Mouse (Mus musculus): ENCODE results near the gene Tmem179. TPM values are rescaled to one million over a fixed set of nuclear protein-coding genes. Genes with fewer than 3 reads are reported as not detected.

Gene Tmem179
- total RNA-seq, 1 experiment from 2014 or later = not detected

DNA sequence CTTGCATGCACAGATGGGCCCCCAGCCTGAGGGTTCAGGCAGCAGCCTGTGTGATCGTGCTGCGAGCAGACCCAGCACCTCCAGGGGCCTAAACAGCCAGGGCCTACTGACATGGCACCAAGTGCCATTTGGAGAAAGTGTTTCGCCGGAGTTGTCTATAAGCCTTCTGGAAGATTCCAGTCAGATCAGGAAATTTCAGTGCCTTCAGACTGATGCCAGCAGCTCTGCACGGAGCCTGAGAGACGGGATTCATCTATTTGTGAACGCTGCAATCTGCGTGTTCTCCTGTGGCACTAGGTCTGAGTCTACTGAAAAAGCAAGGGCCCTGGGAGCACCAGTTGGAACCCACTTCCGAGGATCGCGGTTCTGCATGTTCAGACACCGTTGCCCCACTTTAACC, 23.8 kb upstream of the Tmem179 start:
- no peak for ATAC-seq (replicated peaks; ENCODE audit: insufficient number of reproducible peaks, low FRiP score, low TSS enrichment, poor library complexity, severe bottlenecking)

DNA sequence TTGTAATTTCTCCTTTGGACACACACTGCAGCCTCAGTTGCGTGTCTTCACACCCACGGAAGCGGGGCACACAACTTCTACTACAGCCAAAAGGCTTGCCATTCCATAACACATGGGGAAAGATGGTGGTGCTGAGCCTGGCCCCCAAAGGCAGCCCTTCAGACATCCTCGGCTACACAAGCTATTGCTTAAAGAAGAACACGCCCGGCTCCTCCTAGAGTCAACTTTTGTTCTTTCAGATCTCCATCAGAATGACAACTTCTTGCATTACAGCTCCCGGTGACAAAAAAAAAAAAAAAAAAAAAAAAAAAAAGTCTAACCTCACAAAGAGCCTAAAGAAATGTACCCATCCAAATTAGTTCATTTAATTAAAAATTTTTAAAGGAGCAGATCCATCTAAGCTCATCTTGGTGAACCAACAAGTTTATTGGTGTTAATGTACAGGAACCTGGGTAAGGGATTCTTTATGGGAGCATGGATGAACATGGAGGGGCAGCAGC, 23.0 kb upstream of the Tmem179 start:
- ATAC-seq (replicated peaks; ENCODE audit: insufficient number of reproducible peaks, low FRiP score, low TSS enrichment, poor library complexity, severe bottlenecking) = no peak

DNA sequence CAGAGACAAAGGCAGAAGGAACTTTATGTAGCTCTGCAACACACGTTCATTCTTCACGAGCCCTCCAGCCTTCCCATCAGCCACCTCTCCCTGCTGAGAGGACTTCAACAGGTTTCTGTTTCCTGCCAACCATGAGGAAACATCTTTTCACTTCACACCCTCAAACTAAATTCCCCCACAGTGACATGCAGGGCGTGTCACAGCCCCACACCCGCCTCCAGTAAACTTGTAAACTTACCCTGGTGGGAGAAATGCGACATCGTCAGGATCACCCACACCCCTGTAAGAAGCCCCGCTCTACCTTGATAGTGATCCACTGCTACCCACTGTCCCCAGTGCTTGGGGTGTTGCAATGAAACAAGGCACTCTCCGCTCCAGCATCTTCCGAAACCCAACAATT, 21.8 kb upstream of the Tmem179 start:
- no peak for ATAC-seq (replicated peaks; ENCODE audit: insufficient number of reproducible peaks, low FRiP score, low TSS enrichment, poor library complexity, severe bottlenecking)

DNA sequence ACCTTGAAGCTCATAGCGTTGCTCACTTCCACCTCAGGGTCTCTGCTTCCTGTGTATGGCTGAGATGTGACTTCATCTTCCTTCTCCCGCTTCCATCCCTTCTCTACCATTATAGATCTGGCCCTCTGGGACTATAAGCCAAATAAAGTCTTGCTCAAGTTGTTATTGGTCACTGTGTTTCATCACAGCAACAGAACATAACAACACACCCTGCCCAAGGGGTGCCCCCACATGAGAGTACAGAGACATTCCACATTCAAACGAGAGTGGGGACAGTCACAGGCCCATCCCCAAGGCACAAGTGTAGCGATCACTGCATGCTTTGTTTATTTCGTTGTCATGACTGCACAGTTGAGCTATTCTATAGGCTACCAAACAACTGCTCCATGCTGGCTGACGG, 20.7 kb upstream of the Tmem179 start:
- no peak for ATAC-seq (replicated peaks; ENCODE audit: insufficient number of reproducible peaks, low FRiP score, low TSS enrichment, poor library complexity, severe bottlenecking)

DNA sequence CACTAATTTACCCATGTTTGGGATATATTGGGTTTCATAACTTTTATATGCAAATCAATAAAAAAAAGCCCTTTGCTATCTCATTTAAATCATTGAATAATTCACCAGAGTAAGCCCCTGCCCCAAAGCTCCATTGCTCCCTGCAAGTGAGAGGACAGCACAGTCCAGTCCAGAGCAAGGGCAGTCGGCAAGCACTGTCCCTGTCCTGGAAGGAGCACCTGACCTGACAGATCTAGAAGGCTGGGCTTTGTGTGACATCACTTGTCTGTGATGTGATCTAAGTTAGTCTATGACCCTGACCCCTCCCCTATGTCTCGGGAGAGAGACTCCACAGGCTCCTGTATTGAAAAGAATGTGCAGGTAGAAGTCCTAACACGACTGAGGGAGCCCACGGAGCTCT, 17.2 kb upstream of the Tmem179 start:
- ATAC-seq (replicated peaks; ENCODE audit: insufficient number of reproducible peaks, low FRiP score, low TSS enrichment, poor library complexity, severe bottlenecking) = no peak

DNA sequence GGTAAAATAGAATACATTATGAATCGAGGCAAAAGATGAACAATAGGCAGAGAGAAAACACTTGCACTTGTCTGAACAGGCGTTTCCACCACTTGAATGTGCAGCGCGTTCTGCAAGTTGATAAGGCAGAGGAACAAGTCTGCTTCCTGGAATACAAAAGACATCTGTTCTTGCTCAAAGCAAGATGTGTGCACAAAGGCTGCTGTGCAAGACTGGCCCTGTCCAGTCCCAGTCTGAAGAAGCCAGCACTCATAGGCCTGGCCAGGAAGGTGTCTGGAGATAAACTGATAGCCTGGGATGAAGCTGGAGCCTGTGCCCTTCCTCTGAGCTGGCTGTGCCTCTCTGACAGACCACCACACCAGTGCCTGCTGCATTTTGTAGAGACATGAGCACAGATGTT, 1.6 kb upstream of the Tmem179 start:
- ATAC-seq (replicated peaks; ENCODE audit: insufficient number of reproducible peaks, low FRiP score, low TSS enrichment, poor library complexity, severe bottlenecking) = no peak

DNA sequence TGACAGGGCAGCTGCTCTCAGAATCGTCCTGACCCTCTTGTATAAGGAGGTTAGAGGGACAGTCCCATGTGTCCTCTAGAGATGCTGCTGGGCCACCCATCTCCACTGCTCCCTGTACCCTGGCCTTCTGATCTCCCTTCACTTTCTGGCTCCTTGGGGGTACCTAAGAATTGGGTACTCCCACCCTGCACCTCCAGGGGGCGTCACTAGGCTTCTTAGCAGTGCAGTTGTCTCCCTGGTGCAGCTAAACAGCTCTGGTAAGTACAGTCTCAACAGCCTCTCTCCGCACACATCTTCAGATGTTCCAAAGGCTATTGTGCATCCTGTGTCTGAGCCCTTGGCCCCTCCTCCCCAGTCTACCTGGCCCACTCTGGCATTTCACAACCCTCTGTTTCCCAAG, 1.6 kb downstream of the Tmem179 start:
- no peak for ATAC-seq (replicated peaks; ENCODE audit: insufficient number of reproducible peaks, low FRiP score, low TSS enrichment, poor library complexity, severe bottlenecking)

DNA sequence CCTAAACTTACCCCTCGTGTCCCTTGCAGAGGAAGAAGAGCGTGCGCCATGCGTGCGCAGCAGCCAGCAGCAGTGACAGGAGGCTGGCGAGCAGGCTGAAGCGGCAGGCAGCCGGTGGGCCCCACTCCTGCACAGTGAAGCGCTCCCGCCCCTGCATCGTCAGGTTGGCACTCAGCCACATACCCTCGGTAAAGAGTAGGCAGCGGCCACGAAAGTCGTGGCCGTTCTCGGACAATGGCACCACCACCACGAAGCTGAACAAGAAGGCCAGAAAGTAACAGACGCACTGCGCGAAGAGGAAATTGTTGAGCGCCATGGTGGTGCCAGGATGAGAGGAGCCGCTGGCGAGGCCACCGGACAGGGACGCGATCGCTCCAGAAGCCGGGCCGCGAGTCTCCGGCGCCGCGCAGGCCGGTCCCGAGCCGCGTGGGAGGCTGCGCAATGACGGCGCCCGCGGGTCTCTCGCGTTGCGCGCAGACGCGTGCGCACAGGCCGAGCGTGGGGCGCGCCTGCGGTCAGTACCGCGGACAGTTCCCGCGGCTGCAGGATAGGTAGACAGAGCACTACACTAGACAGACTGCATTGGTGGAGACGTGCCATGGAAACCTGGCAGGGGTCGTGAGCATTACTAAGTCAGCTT, 5.7 kb downstream of the Tmem179 start:
- no peak for ATAC-seq (replicated peaks; ENCODE audit: insufficient number of reproducible peaks, low FRiP score, low TSS enrichment, poor library complexity, severe bottlenecking)

DNA sequence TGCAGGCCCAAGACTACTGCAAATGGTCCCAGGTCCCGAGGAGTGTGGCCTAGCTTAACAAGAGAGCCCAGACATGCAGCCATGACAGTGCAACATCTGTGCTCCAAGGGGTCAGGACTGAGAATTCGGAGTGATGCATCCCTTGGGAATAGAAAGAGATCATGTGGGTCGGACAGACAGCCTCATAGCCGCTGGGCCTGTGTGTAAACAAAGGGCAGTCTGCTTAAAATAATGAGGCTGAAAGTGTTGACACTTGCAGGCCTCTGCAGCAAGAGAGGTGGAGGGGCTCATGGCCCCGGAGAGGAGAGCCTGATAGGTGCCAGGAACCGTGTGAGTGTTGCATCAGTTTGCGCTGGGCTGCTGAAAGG, 6.2 kb downstream of the Tmem179 start:
- no peak for ATAC-seq (replicated peaks; ENCODE audit: insufficient number of reproducible peaks, low FRiP score, low TSS enrichment, poor library complexity, severe bottlenecking)

DNA sequence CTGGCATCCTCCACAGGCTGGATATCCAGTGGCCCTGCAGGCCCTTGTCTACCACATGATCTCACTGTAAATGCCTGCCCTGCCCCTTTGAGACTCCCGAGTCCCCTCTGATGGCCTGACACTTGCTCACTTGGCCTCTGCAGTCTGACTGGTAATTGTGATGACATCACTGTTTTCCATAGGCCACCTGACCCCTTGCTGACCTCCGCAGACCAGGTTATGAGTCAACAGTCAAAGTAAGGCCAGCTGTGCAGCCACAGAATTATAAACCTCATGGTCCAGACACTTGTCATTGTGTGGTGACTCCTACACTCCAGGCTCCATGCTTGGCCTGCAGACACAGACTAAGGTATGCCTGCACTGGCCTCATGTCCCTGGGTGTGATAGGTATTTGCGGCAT, 8.6 kb downstream of the Tmem179 start:
- no peak for ATAC-seq (replicated peaks; ENCODE audit: insufficient number of reproducible peaks, low FRiP score, low TSS enrichment, poor library complexity, severe bottlenecking)

DNA sequence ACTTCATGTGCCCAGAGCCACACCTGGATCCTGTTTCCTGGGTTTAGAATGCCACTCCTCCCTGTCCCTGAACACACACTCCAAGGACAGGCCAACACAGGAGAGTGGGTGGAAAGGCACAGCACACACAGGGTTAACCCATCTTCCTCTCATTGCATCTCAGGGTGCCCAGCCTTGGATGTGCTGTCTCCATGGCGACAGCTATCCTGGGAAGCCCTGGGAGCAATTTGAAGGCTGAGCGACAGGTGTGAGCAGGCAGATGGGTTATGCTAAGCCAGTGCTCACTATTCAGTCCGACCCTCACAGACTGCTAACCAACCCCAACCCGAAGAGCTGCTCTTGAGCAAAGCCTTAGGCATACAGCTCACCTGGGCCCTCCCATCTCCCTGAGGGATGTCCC, 9.3 kb downstream of the Tmem179 start:
- ATAC-seq (replicated peaks; ENCODE audit: insufficient number of reproducible peaks, low FRiP score, low TSS enrichment, poor library complexity, severe bottlenecking) = no peak

DNA sequence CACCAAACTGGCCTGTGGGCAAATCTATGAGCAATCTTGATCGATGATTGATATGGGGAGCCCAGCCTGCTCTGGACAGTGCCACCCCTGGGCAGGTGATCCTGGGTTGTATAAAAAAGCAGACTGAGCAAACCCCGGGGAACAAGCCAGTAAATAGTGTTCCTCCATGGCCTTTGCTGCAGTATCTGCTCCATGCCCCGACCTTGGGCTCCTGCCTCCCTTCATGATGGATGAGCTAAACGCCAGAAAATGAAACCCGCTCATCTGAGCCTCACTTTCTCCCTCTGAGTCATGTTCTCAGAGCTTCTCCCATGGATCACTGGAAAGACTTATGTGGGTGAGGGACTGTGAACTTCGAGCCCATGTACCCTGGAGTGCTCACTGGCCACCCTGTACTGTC, 10.3 kb downstream of the Tmem179 start:
- no peak for ATAC-seq (replicated peaks; ENCODE audit: insufficient number of reproducible peaks, low FRiP score, low TSS enrichment, poor library complexity, severe bottlenecking)

DNA sequence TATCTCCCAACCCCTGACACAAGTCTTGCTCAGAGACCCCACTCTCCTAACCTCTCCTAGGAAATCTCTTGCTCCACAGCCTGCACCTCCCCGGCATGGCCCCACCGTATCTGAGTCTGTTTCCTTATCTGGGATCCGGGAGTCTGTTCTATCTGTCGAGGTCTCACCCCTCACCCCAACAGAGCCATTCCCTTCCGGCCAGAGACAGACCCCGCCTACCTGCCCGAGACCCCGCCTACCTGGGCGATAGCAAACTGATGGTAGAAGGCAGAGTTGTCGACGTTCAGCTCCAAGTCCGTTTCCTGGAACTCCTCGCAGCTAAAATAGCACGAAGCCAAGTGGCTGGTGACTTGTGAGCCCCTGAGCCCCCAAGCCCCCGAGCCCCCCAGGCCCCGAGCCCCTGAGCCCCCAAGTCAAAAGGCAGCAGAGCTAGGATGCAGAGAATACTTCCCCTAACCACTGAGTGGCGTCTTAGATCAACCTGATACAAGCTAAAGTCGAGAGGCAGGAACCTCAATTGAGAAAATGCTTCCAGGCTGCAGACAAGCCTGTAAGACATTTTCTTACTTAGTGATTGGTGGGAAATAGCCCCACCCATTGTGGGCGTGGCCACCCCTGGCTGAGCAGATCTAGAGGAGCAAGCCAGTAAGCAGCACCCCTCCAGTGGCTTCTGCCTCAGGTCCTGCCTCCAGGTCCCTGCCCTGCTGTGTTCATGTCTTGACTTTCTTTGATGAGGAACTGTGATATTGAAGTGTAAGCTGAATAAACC, 13.4 kb downstream of the Tmem179 start:
- ATAC-seq (replicated peaks; ENCODE audit: insufficient number of reproducible peaks, low FRiP score, low TSS enrichment, poor library complexity, severe bottlenecking) = no peak

DNA sequence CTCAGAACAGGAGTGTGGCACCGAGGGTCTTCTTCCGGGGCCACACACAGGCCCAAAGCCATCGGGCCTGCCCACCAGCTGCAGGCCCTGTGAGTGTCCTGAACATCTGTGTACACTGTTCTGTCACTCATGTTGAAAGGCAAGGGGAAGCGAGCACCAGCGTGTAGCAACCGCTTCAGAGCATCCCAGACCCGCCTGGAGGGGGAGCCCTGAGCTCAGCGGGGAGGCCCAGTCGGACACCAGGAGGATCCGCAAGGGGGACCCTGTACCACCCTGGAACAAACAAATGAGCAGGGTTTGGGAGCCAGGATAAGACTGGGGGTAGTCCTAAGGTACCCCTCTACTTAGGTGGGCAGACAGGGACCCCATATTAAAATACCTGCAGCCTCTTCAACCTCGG, 17.9 kb downstream of the Tmem179 start:
- no peak for ATAC-seq (replicated peaks; ENCODE audit: insufficient number of reproducible peaks, low FRiP score, low TSS enrichment, poor library complexity, severe bottlenecking)

DNA sequence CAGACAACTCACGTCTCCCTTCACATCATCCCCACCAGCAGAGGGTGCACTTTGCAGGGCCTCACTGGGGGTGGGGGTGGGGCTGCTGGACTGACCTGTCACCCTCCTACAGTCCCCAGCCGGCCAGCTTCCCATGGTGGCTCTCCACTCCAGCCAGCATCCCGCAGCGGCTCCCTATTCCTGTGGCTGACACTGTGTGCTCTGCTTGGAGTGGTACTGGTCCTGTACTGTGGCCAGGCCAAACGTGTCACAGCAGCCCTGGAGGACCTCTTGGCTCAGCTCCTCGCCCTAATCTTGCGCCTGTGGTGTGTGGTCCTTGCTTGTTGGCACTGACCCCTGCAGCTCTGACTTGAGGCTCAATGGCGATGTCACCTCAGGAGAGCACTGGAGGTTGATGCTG, 18.8 kb downstream of the Tmem179 start:
- no peak for ATAC-seq (replicated peaks; ENCODE audit: insufficient number of reproducible peaks, low FRiP score, low TSS enrichment, poor library complexity, severe bottlenecking)

DNA sequence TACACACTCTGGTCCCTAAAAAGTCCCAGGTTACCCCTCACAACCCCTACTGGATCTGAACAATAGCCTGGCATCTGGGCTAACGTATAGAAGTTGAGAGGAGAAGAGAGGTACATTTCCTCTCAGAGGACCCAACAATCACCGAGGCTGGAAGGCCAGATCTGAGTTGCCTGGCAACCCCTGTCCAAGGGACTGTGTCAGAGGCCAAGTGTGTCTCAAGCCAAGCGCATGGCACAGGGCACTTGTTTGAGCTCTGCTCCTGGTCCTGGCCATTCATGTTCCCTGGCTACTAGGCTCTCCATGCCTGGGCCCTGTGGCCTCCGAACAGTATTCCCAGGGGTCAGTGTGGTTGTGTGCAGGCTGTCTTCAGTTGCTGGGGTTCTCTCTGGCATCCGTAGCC, 20.4 kb downstream of the Tmem179 start:
- no peak for ATAC-seq (replicated peaks; ENCODE audit: insufficient number of reproducible peaks, low FRiP score, low TSS enrichment, poor library complexity, severe bottlenecking)

DNA sequence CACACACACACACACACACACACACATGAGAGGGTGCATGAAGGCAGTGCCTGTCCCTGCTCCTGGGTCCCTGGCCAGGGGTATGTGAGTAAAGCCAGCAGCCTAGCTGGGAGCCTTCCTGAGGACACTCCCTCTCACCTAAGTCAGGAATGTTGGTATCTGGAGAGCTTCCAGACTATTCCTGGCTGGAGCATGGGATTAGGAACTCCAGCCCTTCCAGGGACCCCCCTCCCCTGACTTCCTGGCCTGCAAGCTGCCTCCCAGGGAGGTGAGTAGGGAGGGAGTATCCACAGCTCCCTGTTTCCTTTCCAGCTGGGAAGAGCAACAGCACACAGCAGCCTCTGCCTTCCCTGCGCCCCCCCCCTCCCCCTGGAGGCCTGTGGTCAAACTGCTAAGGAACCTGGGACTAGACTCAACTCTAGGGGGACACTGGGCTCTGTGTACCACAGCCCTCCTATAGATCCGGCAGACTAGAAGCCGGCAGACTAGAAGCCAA, 26.1 kb downstream of the Tmem179 start:
- no peak for ATAC-seq (replicated peaks; ENCODE audit: insufficient number of reproducible peaks, low FRiP score, low TSS enrichment, poor library complexity, severe bottlenecking)

DNA sequence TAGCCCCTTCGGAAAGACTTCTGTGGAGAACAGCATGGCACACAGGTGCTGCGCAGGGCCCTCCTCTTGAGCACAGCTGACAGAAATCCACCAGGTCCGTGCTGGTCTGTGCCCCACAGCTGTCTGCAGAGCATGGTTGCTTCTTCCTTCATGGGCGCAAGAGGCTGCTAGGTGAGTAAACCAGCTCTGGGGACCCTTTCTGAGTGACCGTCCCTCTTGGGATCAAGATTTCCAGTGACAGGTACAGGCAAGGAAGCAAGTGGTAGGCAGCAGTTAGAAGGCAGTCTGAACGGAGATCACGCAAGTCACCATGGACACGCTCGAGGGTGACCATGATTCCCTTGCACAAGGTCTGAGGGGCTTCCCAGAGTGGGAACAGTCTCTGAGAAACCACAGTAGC, 27.0 kb downstream of the Tmem179 start:
- ATAC-seq (replicated peaks; ENCODE audit: insufficient number of reproducible peaks, low FRiP score, low TSS enrichment, poor library complexity, severe bottlenecking) = no peak

DNA sequence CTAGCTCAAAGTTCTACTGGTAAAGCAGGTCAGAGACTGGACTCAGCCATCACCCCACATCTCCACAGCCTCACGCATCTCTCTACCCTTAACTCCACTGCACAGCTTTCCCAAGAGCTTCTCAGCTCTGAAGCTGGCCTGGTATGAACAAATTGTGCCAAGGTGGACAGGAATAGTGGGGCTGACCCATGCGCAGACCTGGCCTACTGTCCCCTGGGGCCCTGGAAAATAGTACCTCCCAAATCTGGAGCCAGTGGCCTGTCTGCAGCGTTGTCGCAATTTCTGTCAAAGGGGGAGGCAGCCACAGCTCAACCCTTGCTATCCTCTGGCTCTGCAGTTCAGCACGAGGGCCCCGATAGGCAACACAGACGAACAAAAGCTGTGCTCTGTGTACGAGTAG, 27.4 kb downstream of the Tmem179 start, which contains the start of gene A530016L24Rik:
Gene A530016L24Rik, plus strand, starts transcription at position 315 of the 400 bp plus-strand sequence.
- no peak for ATAC-seq (replicated peaks; ENCODE audit: insufficient number of reproducible peaks, low FRiP score, low TSS enrichment, poor library complexity, severe bottlenecking)

DNA sequence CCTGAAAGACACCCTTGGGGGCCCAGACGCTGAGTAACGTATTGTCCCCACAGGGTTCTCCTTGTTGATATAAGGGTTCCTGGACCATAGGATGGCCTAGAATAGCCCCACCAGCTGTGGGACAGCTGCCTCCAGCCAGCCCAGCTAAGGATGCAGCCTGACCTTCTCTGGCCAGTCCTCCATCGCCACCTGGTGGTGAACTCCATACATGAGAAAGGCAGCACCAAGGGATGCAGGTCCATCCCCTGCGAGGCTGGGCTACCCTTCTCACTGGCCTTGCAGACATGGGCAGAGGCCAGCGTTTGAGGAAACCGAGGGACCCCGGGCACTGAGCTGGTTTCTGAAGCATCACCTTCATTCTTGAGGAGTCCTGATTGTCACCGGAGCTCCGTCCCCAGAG, 42.8 kb downstream of the Tmem179 start:
- no peak for ATAC-seq (replicated peaks; ENCODE audit: insufficient number of reproducible peaks, low FRiP score, low TSS enrichment, poor library complexity, severe bottlenecking)

Measured in monocyte, adult 5-6 weeks (primary cell).